Mouse (Mus musculus) testis, adult 2 months (tissue): ENCODE measurements around the gene Rad51b.

Experiments used
- CTCF ChIP-seq: fragments of 200-500 bp; IDR thresholded peaks from 2 replicates; pipeline ENCODE4 v1.5.1; 2012; ENCODE audit warnings: low read depth, mild to moderate bottlenecking, inconsistent platforms, low read length, moderate library complexity; ENCODE audit not compliant: control insufficient read depth, insufficient read depth, insufficient replicate concordance
- POLR2A ChIP-seq: fragments of 200-500 bp; IDR thresholded peaks from 2 replicates; pipeline ENCODE4 v1.6.1; 2012; ENCODE audit warnings: low read depth, mild to moderate bottlenecking, inconsistent platforms, low read length, moderate library complexity; ENCODE audit not compliant: control insufficient read depth

- TF ChIP-seq CTCF (no peak), POLR2A (no peak)
These were observed 329.5 kb downstream of the Rad51b start for GRCm38 (mm10) chr12:79626555-79627080.
